Comparison of ENCODE assay signal across 26 mouse cellular contexts in the genomic region with DNA sequence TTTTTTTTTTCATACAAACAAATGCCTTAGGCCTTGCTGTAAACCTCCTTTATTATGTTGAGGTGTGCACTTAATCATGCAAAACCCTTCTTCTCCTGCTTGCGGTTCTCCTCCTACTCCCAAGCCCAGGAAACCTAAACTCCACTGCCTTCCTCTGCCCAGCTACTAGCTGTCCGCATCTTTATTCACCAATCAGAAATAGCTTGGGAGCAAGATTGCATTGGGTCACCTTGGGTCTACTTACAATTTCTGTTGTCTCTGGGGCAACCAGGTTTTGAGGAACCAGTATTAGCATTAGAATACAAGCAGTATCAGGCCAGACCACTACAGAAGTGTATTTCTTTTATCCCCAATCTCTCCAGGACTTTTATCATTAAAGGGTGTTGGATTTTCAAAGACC. TPM values are rescaled to one million over a fixed set of nuclear protein-coding genes. Genes with fewer than 3 reads are reported as not detected.
DNase-seq lines count a peak whose midpoint lies in the region; ATAC-seq lines count a peak whose summit lies in the region.
"Had no signal": no experiment of that assay in that cellular context is flagged by ENCODE, and none has a peak within 500 bp of the region (broad histone marks: within the 10 kb centered on the region; RNA-seq: fewer than 3 reads in every experiment).

No protein-coding gene starts in this region.

- no peaks in the 10 kb centered on the region for H3K27me3 ChIP-seq in heart, embryonic 10.5 days (ENCODE audit: insufficient read depth, poor library complexity, severe bottlenecking)
- no peaks in the 10 kb centered on the region for H3K27me3 ChIP-seq in hindbrain, embryonic 11.5 days (ENCODE audit: control insufficient read depth, insufficient read depth, low read length)
- H3K27me3 ChIP-seq: embryonic facial prominence, embryonic 13.5 days; embryonic facial prominence, embryonic 15.5 days; forebrain, embryonic 13.5 days; forebrain, embryonic 15.5 days had no signal

- ATAC-seq in hindbrain, embryonic 11.5 days (ENCODE audit: low FRiP score): no peak
- ATAC-seq: CD4-positive, CD25-positive, alpha-beta regulatory T cell, adult 4 months; forebrain, embryonic 13.5 days; forebrain, embryonic 15.5 days; forebrain, postnatal 0 days had no signal

- H3K9me3 ChIP-seq in heart, embryonic 10.5 days: no peaks in the 10 kb centered on the region
- H3K9me3 ChIP-seq in hindbrain, embryonic 11.5 days (ENCODE audit: control insufficient read depth, low read length): no peaks in the 10 kb centered on the region
- H3K9me3 ChIP-seq: embryonic facial prominence, embryonic 13.5 days; embryonic facial prominence, embryonic 15.5 days; forebrain, embryonic 13.5 days; forebrain, embryonic 15.5 days had no signal

- no peaks in the 10 kb centered on the region for H3K4me1 ChIP-seq in heart, embryonic 10.5 days
- no peaks in the 10 kb centered on the region for H3K4me1 ChIP-seq in hindbrain, embryonic 11.5 days (replicated peaks; ENCODE audit: control insufficient read depth, insufficient read depth, low read length)
- H3K4me1 ChIP-seq: embryonic facial prominence, embryonic 13.5 days; embryonic facial prominence, embryonic 15.5 days; forebrain, embryonic 13.5 days; forebrain, embryonic 15.5 days had no signal

- 83% methylated on average over 2 of the region's 2 CpGs for WGBS in heart, embryonic 10.5 days
- 91% methylated on average over 2 of the region's 2 CpGs for WGBS in hindbrain, embryonic 11.5 days

- no peak overlapping the region for H3K4me2 ChIP-seq in hindbrain, embryonic 11.5 days (replicated peaks; ENCODE audit: low read depth, low read length)
- H3K4me2 ChIP-seq: embryonic facial prominence, embryonic 13.5 days; embryonic facial prominence, embryonic 15.5 days; forebrain, embryonic 13.5 days; forebrain, embryonic 15.5 days had no signal

- no peak overlapping the region for H3K27ac ChIP-seq in heart, embryonic 10.5 days
- H3K27ac ChIP-seq in hindbrain, embryonic 11.5 days (ENCODE audit: low read depth, low read length): no peak overlapping the region
- H3K27ac ChIP-seq: embryonic facial prominence, embryonic 13.5 days; embryonic facial prominence, embryonic 15.5 days; forebrain, embryonic 13.5 days; forebrain, embryonic 15.5 days had no signal

- peak; percentile 16 for DNase-seq in heart, embryonic 10.5 days (ENCODE audit: low spot score)
- DNase-seq in heart, adult 18-20 months: no peak
- DNase-seq in R1 (ENCODE audit: low read depth, low spot score): peak; percentile 84
- DNase-seq in hindbrain, embryonic 11.5 days (ENCODE audit: low spot score): no peak
- DNase-seq in MN1 (ENCODE audit: low spot score): no peak
- DNase-seq: adrenal gland, adult 2 months; adrenal gland, postnatal 10 days; adrenal gland, postnatal 25 days; B cell, adult 2 months; cerebellum, adult 11 months; cerebellum, adult 18-20 months; cerebellum, adult 8-10 months; cerebellum, adult 9-11 months; cerebellum, postnatal 14 days; cerebellum, postnatal 36 days; embryo, embryonic 11 days; forebrain, postnatal 0 days had no signal

- H3K9ac ChIP-seq in hindbrain, embryonic 11.5 days (ENCODE audit: low read depth, low read length): no peak overlapping the region
- H3K9ac ChIP-seq: embryonic facial prominence, embryonic 13.5 days; embryonic facial prominence, embryonic 15.5 days; forebrain, embryonic 13.5 days; forebrain, embryonic 15.5 days; forebrain, postnatal 0 days had no signal

- H3K36me3 ChIP-seq in heart, embryonic 10.5 days: no peaks in the 10 kb centered on the region
- no peaks in the 10 kb centered on the region for H3K36me3 ChIP-seq in hindbrain, embryonic 11.5 days (ENCODE audit: control insufficient read depth, insufficient read depth, low read length)
- H3K36me3 ChIP-seq: embryonic facial prominence, embryonic 13.5 days; embryonic facial prominence, embryonic 15.5 days; forebrain, embryonic 15.5 days; G1E had no signal

- no peak overlapping the region for H3K4me3 ChIP-seq in heart, embryonic 10.5 days
- H3K4me3 ChIP-seq in hindbrain, embryonic 11.5 days (ENCODE audit: low read depth, low read length): no peak overlapping the region
- H3K4me3 ChIP-seq: embryonic facial prominence, embryonic 13.5 days; embryonic facial prominence, embryonic 15.5 days; erythroblast, embryonic 14.5 days; forebrain, embryonic 13.5 days; forebrain, embryonic 15.5 days had no signal

RNA-seq across cellular contexts. Expression of gene Degs2, which starts 32.3 kb away (rescaled TPM):
- 0.39 and 0.94 TPM in 2 replicates for polyA plus RNA-seq in heart, embryonic 10.5 days (2016; fragmentation: Nextera tagmentation; extraction: Ambion mirVana)
- total RNA-seq in heart, adult 18-20 months (2021): 1 to 10 TPM in 1 of 2 experiments, under 1 TPM in 1; 0.17 to 1.1 TPM
- polyA plus RNA-seq in hindbrain, embryonic 11.5 days (2014; fragmentation: Nextera tagmentation; extraction: Ambion mirVana): 0.59 and 2.7 TPM in 2 replicates
- total RNA-seq: adrenal gland, postnatal 10 days; adrenal gland, postnatal 25 days; CH12.LX; common myeloid progenitor, adult 5-6 weeks; forebrain, postnatal 0 days; G1E had no signal
- polyA plus RNA-seq: erythroblast, embryonic 14.5 days; G1E had no signal

RNA-seq across cellular contexts. Expression of gene Yy1, which starts 58.4 kb away (rescaled TPM):
- 11.8 and 17.5 TPM in 2 replicates for polyA plus RNA-seq in heart, embryonic 10.5 days (2016; fragmentation: Nextera tagmentation; extraction: Ambion mirVana)
- total RNA-seq in heart, adult 18-20 months (2021): 10 to 100 TPM; 31.5 to 37.2 TPM
- polyA plus RNA-seq in hindbrain, embryonic 11.5 days (2014; fragmentation: Nextera tagmentation; extraction: Ambion mirVana): 17.4 and 21.1 TPM in 2 replicates

Comparison
In these comparisons a context has a peak if more than half of its experiments do, and no peak if none do; other contexts are left out.
1. DNase-seq: peak in heart, embryonic 10.5 days (single experiment) and R1 (single experiment); none in heart, adult 18-20 months (0 of 2), hindbrain, embryonic 11.5 days (single experiment) and MN1 (single experiment).